In genomic region chr14:59226240-59226639, GRCm38 (mm10) we compare ENCODE assay signal across 25 mouse cellular contexts. TPM values are rescaled to one million over a fixed set of nuclear protein-coding genes. Genes with fewer than 3 reads are reported as not detected.
"Had no signal": no experiment of that assay in that cellular context is flagged by ENCODE, and none has a peak within 500 bp of the region (broad histone marks: within the 10 kb centered on the region; RNA-seq: fewer than 3 reads in every experiment).

No protein-coding gene starts in this region.

- H3K9me3 ChIP-seq: midbrain, embryonic 10.5 days; midbrain, embryonic 12.5 days; neural tube, embryonic 13.5 days; neural tube, embryonic 15.5 days had no signal

- H3K4me2 ChIP-seq: lung, embryonic 14.5 days; midbrain, embryonic 12.5 days; neural tube, embryonic 13.5 days; neural tube, embryonic 15.5 days had no signal

- H3K27ac ChIP-seq: midbrain, embryonic 10.5 days; midbrain, embryonic 12.5 days; neural tube, embryonic 13.5 days; neural tube, embryonic 15.5 days had no signal

- H3K4me1 ChIP-seq: midbrain, embryonic 10.5 days; midbrain, embryonic 12.5 days; neural tube, embryonic 13.5 days; neural tube, embryonic 15.5 days had no signal

- DNase-seq: lung, adult 18-20 months; lung, embryonic 14.5 days; lung, postnatal 10 days; lung, postnatal 4 days; midbrain, embryonic 14.5 days; retina, postnatal 1 day; right cerebral cortex, adult 18-20 months; right cerebral cortex, postnatal 14 days; spleen, adult 18-20 months; thymus, adult 18-20 months; thymus, postnatal 14 days; thymus, postnatal 36 days had no signal

- H3K4me3 ChIP-seq: midbrain, embryonic 10.5 days; midbrain, embryonic 12.5 days; myocyte; neural tube, embryonic 13.5 days; neural tube, embryonic 15.5 days had no signal

- H3K9ac ChIP-seq: lung, embryonic 14.5 days; midbrain, embryonic 12.5 days; neural tube, embryonic 13.5 days; neural tube, embryonic 15.5 days had no signal

- ATAC-seq: midbrain, embryonic 16.5 days had no signal

- H3K27me3 ChIP-seq: midbrain, embryonic 12.5 days; neural tube, embryonic 13.5 days; neural tube, embryonic 15.5 days had no signal

RNA-seq across cellular contexts. Expression of gene Gm6904, which starts 33.8 kb away (rescaled TPM):
- total RNA-seq: megakaryocyte-erythroid progenitor cell, adult 5-6 weeks had no signal
- polyA plus RNA-seq: lung, embryonic 14.5 days; lung, embryonic 16.5 days; midbrain, embryonic 10.5 days; midbrain, embryonic 12.5 days; midbrain, embryonic 14.5 days; midbrain, embryonic 16.5 days; myocyte; neural tube, embryonic 11.5 days; neural tube, embryonic 13.5 days; neural tube, embryonic 15.5 days; stomach, embryonic 14.5 days; stomach, embryonic 16.5 days; thymus, postnatal 0 days had no signal

RNA-seq across cellular contexts. Expression of gene Gm5142, which starts 47.7 kb away (rescaled TPM):
- total RNA-seq: megakaryocyte, adult 5-6 weeks; megakaryocyte-erythroid progenitor cell, adult 5-6 weeks had no signal
- polyA plus RNA-seq: lung, embryonic 14.5 days; lung, embryonic 16.5 days; midbrain, embryonic 10.5 days; midbrain, embryonic 12.5 days; midbrain, embryonic 14.5 days; midbrain, embryonic 16.5 days; myocyte; neural tube, embryonic 11.5 days; neural tube, embryonic 13.5 days; neural tube, embryonic 15.5 days; stomach, embryonic 14.5 days; stomach, embryonic 16.5 days; thymus, postnatal 0 days had no signal
